Mouse (Mus musculus) heart, postnatal 0 days (tissue): Measurements from ENCODE around the gene Mpp2.

Experiments used
- CTCF ChIP-seq: IDR thresholded peaks from 2 replicates; pipeline ENCODE4 v1.5.1; 2016; ENCODE audit warnings: antibody characterized with exemption, control low read depth, low read depth
- EP300 ChIP-seq: IDR thresholded peaks from 2 replicates; pipeline ENCODE4 v1.6.1; 2016; ENCODE audit warnings: antibody characterized with exemption, low read depth

DNA sequence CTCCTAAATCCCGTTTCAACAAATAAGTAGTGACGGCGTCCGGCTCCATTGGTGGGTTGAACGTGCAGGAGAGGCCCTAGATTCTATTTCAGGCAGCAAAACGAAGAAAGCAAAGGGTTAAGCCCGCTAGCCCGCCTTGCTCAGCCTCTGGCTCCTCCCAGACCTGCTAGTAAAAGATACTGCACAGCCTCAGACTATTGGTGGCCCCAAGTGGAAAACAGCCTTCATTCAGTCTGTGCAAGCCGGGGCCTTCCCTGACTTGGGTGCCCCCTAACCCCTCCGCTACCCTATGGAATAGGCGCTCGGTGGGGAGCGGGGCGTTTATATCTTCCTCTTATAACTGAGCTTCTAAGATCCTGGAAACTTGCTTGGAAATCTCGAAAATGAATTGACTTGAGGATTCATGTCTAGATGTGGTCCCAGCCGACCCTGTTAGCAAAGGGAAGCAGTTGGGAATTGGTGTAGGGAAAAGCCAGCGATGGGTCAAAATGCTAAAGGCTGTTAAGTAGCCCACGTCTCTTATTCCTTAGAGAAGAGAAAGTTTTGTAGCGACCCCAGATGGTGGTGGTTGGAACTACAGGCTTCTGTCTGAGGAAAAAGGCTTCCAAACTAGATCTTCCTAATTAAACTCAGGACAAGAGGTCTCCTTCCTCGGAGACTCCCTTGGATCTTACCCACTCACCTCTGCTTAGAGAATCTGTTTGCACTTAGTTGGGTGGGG lies 933 bp upstream of the Mpp2 start:
- TF ChIP-seq CTCF, result peak; percentile 53
- TF ChIP-seq EP300, result no peak
